Mouse (Mus musculus) midbrain, embryonic 16.5 days (tissue): Measurements from ENCODE around the gene Gm5108. TPM values are rescaled to one million over a fixed set of nuclear protein-coding genes. Genes with fewer than 3 reads are reported as not detected.

Experiments
- ATAC-seq: fragments of 200-750 bp; cut with Nextera tagmentation; 2 replicates; pipeline ENCODE4 v1.8.0; 2017; ENCODE audit warnings: moderate TSS enrichment
- H3K27ac ChIP-seq: fragments of 300-500 bp; sonication (generic); 2 replicates; pipeline ENCODE4 v1.5.1; 2014; ENCODE audit warnings: mild to moderate bottlenecking, low read length, mixed read lengths
- H3K27me3 ChIP-seq: fragments of 300-500 bp; sonication (generic); 2 replicates; pipeline ENCODE4 v1.6.1; 2014; ENCODE audit warnings: low read depth, low read length, mixed read lengths; ENCODE audit not compliant: control insufficient read depth, insufficient read depth
- H3K36me3 ChIP-seq: fragments of 300-500 bp; sonication (generic); 2 replicates; pipeline ENCODE4 v1.6.1; 2014; ENCODE audit warnings: mild to moderate bottlenecking, low read length, moderate library complexity, mixed read lengths; ENCODE audit not compliant: control insufficient read depth, insufficient read depth
- H3K4me1 ChIP-seq: fragments of 300-500 bp; sonication (generic); 2 replicates; pipeline ENCODE4 v1.6.1; 2014; ENCODE audit warnings: mild to moderate bottlenecking, low read length, mixed read lengths; ENCODE audit not compliant: control insufficient read depth, insufficient read depth
- H3K4me2 ChIP-seq: fragments of 300-500 bp; sonication (generic); 2 replicates; pipeline ENCODE4 v1.6.1; 2014; ENCODE audit warnings: mild to moderate bottlenecking, low read length, mixed read lengths
- H3K4me3 ChIP-seq: fragments of 300-500 bp; sonication (generic); 2 replicates; pipeline ENCODE4 v1.5.1; 2014; ENCODE audit warnings: low read depth, mild to moderate bottlenecking, low read length, moderate library complexity, mixed read lengths
- H3K9ac ChIP-seq: fragments of 300-500 bp; sonication (generic); 2 replicates; pipeline ENCODE4 v1.6.1; 2014; ENCODE audit warnings: low read depth, low read length, mixed read lengths
- H3K9me3 ChIP-seq: fragments of 300-500 bp; sonication (generic); replicated peaks from 2 replicates; pipeline ENCODE4 v1.6.1; 2014; ENCODE audit warnings: mild to moderate bottlenecking, low read length, mixed read lengths; ENCODE audit not compliant: control insufficient read depth, poor library complexity, severe bottlenecking
- WGBS: fragments of 180-500 bp; shearing (Covaris S2); extraction: QIAGEN DNeasy Blood & Tissue Kit; methylation state at CpG from one replicate; pipeline ENCODE4 v1.1.7; 2014; 5-methylcytosine and 5-hydroxymethylcytosine counted together
- polyA plus RNA-seq: library from polyadenylated mRNA; unstranded; fragments of >200 nt; fragmentation: Nextera tagmentation; extraction: Ambion mirVana; gene quantifications from 2 replicates; pipeline ENCODE4 v1.2.1, GENCODE M21; 2015

The Gm5108 gene
- not detected in 2 replicates for polyA plus RNA-seq

- H3K36me3 ChIP-seq, result no peaks in the 10 kb centered on the region
- H3K4me2 ChIP-seq, result no peak within 1 kb of the TSS
- no peak within 1 kb of the TSS for H3K9ac ChIP-seq
- no peak within 1 kb of the TSS for H3K27ac ChIP-seq
- no peak within 1 kb of the TSS for H3K4me3 ChIP-seq
- 86% methylated on average over 2 of the region's 2 CpGs for WGBS
- no peaks in the 10 kb centered on the region for H3K4me1 ChIP-seq
- H3K27me3 ChIP-seq, result no peaks in the 10 kb centered on the region
- ATAC-seq, result no peak
- H3K9me3 ChIP-seq, result peaks cover 2% of the 10 kb centered on the region; the same call in 1 of the 2 replicates
Observed at GRCm38 (mm10) chr5:67941369-67941768, at the start of gene Gm5108. Gm5108 (plus strand) TSS chr5:67941669.

- no peaks in the 10 kb centered on the region for H3K36me3 ChIP-seq
- WGBS, result 93% methylated on average over 1 of the region's 1 CpGs
- H3K27me3 ChIP-seq, result no peaks in the 10 kb centered on the region
- no peaks in the 10 kb centered on the region for H3K4me1 ChIP-seq
- no peaks in the 10 kb centered on the region for H3K9me3 ChIP-seq
- H3K27ac ChIP-seq, result no peak overlapping the region
- H3K4me2 ChIP-seq, result no peak overlapping the region
- ATAC-seq, result no peak
- no peak overlapping the region for H3K9ac ChIP-seq
- H3K4me3 ChIP-seq, result no peak overlapping the region
Observed at GRCm38 (mm10) chr5:67898921-67899320, 42.5 kb upstream of the Gm5108 start.

- Histone ChIP-seq H3K9me3 (no peaks in the 10 kb centered on the region), H3K36me3 (no peaks in the 10 kb centered on the region), H3K4me1 (no peaks in the 10 kb centered on the region), H3K4me2 (no peak overlapping the region), H3K4me3 (no peak overlapping the region), H3K27ac (no peak overlapping the region), H3K9ac (no peak overlapping the region), H3K27me3 (no peaks in the 10 kb centered on the region)
- ATAC-seq, result no peak
- WGBS, result 50% methylated on average over 2 of the region's 2 CpGs
Observed at GRCm38 (mm10) chr5:67904555-67904954, 36.9 kb upstream of the Gm5108 start.

GRCm38 (mm10) chr5:67930584-67930983 lies 10.9 kb upstream of the Gm5108 start:
- 61% methylated on average over 4 of the region's 4 CpGs for WGBS
- H3K4me3 ChIP-seq, result no peak overlapping the region
- H3K27me3 ChIP-seq, result no peaks in the 10 kb centered on the region
- no peak overlapping the region for H3K4me2 ChIP-seq
- H3K9ac ChIP-seq, result no peak overlapping the region
- no peak overlapping the region for H3K27ac ChIP-seq
- H3K36me3 ChIP-seq, result no peaks in the 10 kb centered on the region
- no peaks in the 10 kb centered on the region for H3K4me1 ChIP-seq
- no peaks in the 10 kb centered on the region; the same call in 1 of the 2 replicates for H3K9me3 ChIP-seq
- no peak for ATAC-seq

DNA sequence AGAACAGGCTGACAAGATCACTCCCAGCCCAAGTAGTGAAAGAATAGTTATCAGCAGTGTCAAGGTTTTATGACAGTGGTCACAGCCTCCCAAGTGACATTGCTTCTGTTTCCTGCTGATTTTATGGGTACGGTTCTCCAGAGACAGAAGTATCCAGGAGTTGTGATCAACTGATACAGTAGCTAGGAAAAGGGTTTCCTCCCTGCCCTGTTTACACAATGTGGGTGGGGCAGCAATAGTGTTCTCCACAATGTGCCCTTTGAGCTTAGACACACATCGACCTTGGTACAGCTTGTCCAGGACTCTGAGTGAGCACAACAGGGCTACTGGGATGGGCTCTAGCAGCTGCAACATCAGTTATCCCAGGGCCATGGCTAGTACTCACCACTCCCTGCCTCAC lies 9.8 kb upstream of the Gm5108 start:
- Histone ChIP-seq H3K4me2 (no peak overlapping the region), H3K36me3 (no peaks in the 10 kb centered on the region), H3K27ac (no peak overlapping the region), H3K4me3 (no peak overlapping the region), H3K9me3 (no peaks in the 10 kb centered on the region; the same call in 1 of the 2 replicates), H3K27me3 (no peaks in the 10 kb centered on the region), H3K4me1 (no peaks in the 10 kb centered on the region; the same call in 1 of the 2 replicates), H3K9ac (no peak overlapping the region)
- ATAC-seq, result no peak
- 96% methylated on average over 2 of the region's 2 CpGs for WGBS

DNA sequence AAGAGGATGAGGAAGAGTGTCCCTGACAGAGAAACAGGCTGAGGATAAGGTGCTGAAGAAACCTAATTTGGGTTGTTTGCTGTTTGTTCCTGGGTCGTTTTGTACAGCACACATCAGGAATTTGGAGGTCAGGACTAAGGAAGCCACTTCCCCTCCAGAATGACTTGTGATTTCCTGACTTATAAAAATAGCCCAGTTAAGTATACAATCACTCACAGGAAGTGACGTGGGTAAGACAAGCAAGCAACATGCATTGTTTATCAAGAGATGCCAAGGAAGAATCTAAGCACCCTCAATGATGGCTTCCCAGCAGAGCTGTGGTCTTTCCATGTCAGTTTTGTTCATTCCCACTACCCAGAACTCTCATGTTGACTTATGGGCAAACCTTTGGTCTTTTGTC lies 1.7 kb downstream of the Gm5108 start:
- H3K4me2 ChIP-seq, result no peak overlapping the region
- H3K9ac ChIP-seq, result no peak overlapping the region
- no peak for ATAC-seq
- WGBS, result 79% methylated on average over 2 of the region's 2 CpGs
- H3K36me3 ChIP-seq, result no peaks in the 10 kb centered on the region
- H3K9me3 ChIP-seq, result peaks cover 2% of the 10 kb centered on the region; the same call in 1 of the 2 replicates
- H3K27me3 ChIP-seq, result no peaks in the 10 kb centered on the region
- H3K4me1 ChIP-seq, result no peaks in the 10 kb centered on the region
- H3K27ac ChIP-seq, result no peak overlapping the region
- no peak overlapping the region for H3K4me3 ChIP-seq

DNA sequence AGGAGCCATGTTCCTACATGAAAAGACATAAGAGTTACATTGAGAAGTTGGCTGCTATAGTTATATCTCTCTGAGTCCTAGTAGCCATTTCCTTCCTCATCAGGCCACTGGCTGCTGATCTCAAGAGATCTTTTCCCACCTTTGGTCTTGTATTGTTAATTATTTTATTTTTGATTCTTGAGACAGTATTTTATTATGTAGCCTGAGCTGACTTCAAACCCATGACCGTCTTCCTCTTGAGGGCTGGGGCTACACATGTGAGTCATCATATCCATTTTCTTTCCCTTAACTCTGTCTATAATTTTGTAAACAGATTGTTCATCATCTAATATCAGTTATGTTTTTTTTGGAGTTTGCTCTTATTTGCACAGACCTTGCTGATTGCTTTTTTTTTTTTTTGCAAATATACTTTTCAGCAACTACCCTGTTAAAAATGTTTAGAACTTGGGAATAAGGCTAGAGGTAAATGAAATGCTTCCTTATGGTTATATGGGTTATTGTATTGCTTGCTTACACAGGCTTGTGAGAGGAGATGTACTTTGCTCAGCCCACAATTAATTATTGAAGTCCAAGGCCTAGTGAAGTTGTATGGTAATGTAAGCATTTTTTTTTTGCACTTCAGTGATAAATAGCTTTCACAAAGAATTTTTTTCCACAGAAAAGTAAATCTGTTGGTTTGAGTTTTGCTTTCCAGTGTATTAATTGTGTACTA lies 2.8 kb downstream of the Gm5108 start:
- no peaks in the 10 kb centered on the region for H3K36me3 ChIP-seq
- H3K27me3 ChIP-seq, result no peaks in the 10 kb centered on the region
- H3K9ac ChIP-seq, result no peak overlapping the region
- 93% methylated on average over 1 of the region's 1 CpGs for WGBS
- no peak overlapping the region for H3K4me3 ChIP-seq
- H3K4me2 ChIP-seq, result no peak overlapping the region
- no peak overlapping the region for H3K27ac ChIP-seq
- H3K9me3 ChIP-seq, result peaks cover 2% of the 10 kb centered on the region; the same call in 1 of the 2 replicates
- ATAC-seq, result no peak
- H3K4me1 ChIP-seq, result no peaks in the 10 kb centered on the region

DNA sequence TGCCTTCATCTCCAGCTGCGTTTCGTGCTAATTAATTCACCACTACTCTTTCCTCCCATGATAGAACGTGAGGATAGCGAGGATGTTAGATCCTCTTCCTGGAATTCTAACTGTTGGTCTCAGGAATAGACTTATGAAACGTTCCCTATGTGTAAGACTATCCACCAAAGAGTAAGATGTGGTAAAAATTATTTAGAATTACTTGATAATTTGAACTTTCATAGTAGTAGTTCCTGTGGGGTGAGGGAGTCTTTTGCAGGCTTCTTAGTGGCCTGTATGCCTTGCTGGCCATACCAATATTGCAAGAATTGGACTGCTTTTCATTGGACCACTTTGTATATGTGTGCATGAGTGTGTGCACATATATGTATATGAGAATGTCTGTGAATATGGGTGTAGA lies 4.9 kb downstream of the Gm5108 start, which contains the start of gene Gm21905:
Gene Gm21905 (minus strand): TSS at position 101 of the 400 bp plus-strand sequence.
- H3K36me3 ChIP-seq, result no peaks in the 10 kb centered on the region
- no peak within 1 kb of the TSS for H3K4me3 ChIP-seq
- H3K4me2 ChIP-seq, result no peak within 1 kb of the TSS
- peaks cover 2% of the 10 kb centered on the region; the same call in 1 of the 2 replicates for H3K9me3 ChIP-seq
- no peak within 1 kb of the TSS for H3K27ac ChIP-seq
- H3K27me3 ChIP-seq, result no peaks in the 10 kb centered on the region
- ATAC-seq, result no peak
- WGBS, result 72% methylated on average over 5 of the region's 5 CpGs
- no peak within 1 kb of the TSS for H3K9ac ChIP-seq
- H3K4me1 ChIP-seq, result no peaks in the 10 kb centered on the region

DNA sequence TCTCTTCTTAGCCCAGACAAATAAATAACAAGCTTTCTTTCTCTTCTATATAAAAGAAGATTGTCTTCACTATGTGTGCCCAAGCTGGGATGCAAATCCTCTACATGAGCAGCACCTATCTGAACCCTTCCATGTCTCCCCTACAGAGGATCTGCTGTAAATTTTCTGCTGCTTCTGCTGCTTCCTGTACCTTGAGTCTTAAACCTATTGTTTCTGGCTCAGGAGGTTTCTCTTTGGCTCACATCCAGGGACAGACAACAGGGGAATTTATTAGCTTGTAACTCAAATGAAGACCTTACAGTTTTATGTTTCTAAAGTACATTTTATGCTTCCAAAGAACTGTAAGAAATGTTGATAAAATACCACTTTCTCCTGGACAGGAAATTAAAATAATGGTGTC lies 5.5 kb downstream of the Gm5108 start:
- Histone ChIP-seq H3K4me2 (no peak overlapping the region), H3K4me3 (no peak overlapping the region), H3K27ac (no peak overlapping the region), H3K36me3 (no peaks in the 10 kb centered on the region), H3K27me3 (no peaks in the 10 kb centered on the region), H3K9me3 (peaks cover 2% of the 10 kb centered on the region; the same call in 1 of the 2 replicates), H3K4me1 (no peaks in the 10 kb centered on the region), H3K9ac (no peak overlapping the region)
- ATAC-seq, result no peak
